Comparison of ENCODE assay signal across 9 mouse cellular contexts in genomic region chr8:41824928-41825327, GRCm38 (mm10).
A peak's percentile ranks its signal among the peaks of the same experiment; 100 is the strongest.
DNase-seq lines count a peak whose midpoint lies in the region; ATAC-seq lines count a peak whose summit lies in the region.
"Had no signal": no experiment of that assay in that cellular context is flagged by ENCODE, and none has a peak within 500 bp of the region (broad histone marks: within the 10 kb centered on the region; RNA-seq: fewer than 3 reads in every experiment).

No protein-coding gene starts in this region.

- ATAC-seq in midbrain, embryonic 13.5 days = peak; percentile 72; the same call in 1 of the 2 replicates
- ATAC-seq in inflammation-experienced regulatory T-cells, adult 6 months = no peak

- intact Hi-C loops in gastrocnemius, postnatal 14 days (cut with DNase I; ENCODE audit: low total_unique reads) = no loop called here

- WGBS in midbrain, embryonic 13.5 days = 27% methylated on average over 7 of the region's 7 CpGs

- H3K27me3 ChIP-seq in midbrain, embryonic 13.5 days = no peaks in the 10 kb centered on the region

- H3K36me3 ChIP-seq in midbrain, embryonic 13.5 days = no peaks in the 10 kb centered on the region

- peaks cover 4% of the 10 kb centered on the region for H3K4me1 ChIP-seq in midbrain, embryonic 13.5 days (replicated peaks)

- no peak overlapping the region for H3K27ac ChIP-seq in midbrain, embryonic 13.5 days
- H3K27ac ChIP-seq: macrophage had no signal

- no peaks in the 10 kb centered on the region for H3K9me3 ChIP-seq in midbrain, embryonic 13.5 days

- no peak overlapping the region for H3K4me2 ChIP-seq in midbrain, embryonic 13.5 days (replicated peaks)

- DNase-seq in kidney, adult 9 months = peak; percentile 43
- DNase-seq in kidney, adult 11 months = no peak
- DNase-seq in NIH3T3 (ENCODE audit: low read depth) = peak; percentile 57
- DNase-seq in cerebellum, postnatal 25 days = peak; percentile 58 to 71
- DNase-seq in gastrocnemius, postnatal 14 days = peak; percentile 12
- peak; percentile 24 to 55 for DNase-seq in layer of hippocampus, postnatal 36 days

- H3K9ac ChIP-seq in midbrain, embryonic 13.5 days (replicated peaks) = no peak overlapping the region

- no peak overlapping the region for H3K4me3 ChIP-seq in midbrain, embryonic 13.5 days (replicated peaks)
